Mouse (Mus musculus) limb, embryonic 13.5 days (tissue): ENCODE results near the gene Tgfbr2. TPM values are rescaled to one million over a fixed set of nuclear protein-coding genes. Genes with fewer than 3 reads are reported as not detected.

ENCODE experiments used
- ATAC-seq: fragments of 200-750 bp; cut with Nextera tagmentation; 2 replicates; pipeline ENCODE4 v1.8.0; 2017; ENCODE audit warnings: low read depth, moderate number of reproducible peaks, moderate TSS enrichment; ENCODE audit not compliant: low FRiP score
- H3K27ac ChIP-seq: fragments of 300-500 bp; sonication (generic); 2 replicates; pipeline ENCODE4 v1.5.1; 2015; ENCODE audit warnings: inconsistent platforms, mild to moderate bottlenecking, moderate library complexity
- H3K27me3 ChIP-seq: fragments of 300-500 bp; sonication (generic); 2 replicates; pipeline ENCODE4 v1.6.1; 2015; ENCODE audit warnings: mild to moderate bottlenecking, inconsistent platforms
- H3K36me3 ChIP-seq: fragments of 300-500 bp; sonication (generic); 2 replicates; pipeline ENCODE4 v1.6.1; 2015; ENCODE audit warnings: inconsistent platforms, mild to moderate bottlenecking, moderate library complexity
- H3K4me1 ChIP-seq: fragments of 300-500 bp; sonication (generic); 2 replicates; pipeline ENCODE4 v1.6.1; 2015; ENCODE audit warnings: inconsistent platforms
- H3K4me2 ChIP-seq: fragments of 300-500 bp; sonication (generic); replicated peaks from 2 replicates; pipeline ENCODE4 v1.6.1; 2015; ENCODE audit warnings: inconsistent platforms, mild to moderate bottlenecking, moderate library complexity
- H3K4me3 ChIP-seq: fragments of 300-500 bp; sonication (generic); 2 replicates; pipeline ENCODE4 v1.5.1; 2015; ENCODE audit warnings: moderate library complexity, mild to moderate bottlenecking, inconsistent platforms
- H3K9ac ChIP-seq: fragments of 300-500 bp; sonication (generic); 2 replicates; pipeline ENCODE4 v1.6.1; 2015; ENCODE audit warnings: mild to moderate bottlenecking, inconsistent platforms
- H3K9me3 ChIP-seq: fragments of 300-500 bp; sonication (generic); 2 replicates; pipeline ENCODE4 v1.6.1; 2016; ENCODE audit warnings: inconsistent platforms
- WGBS: fragments of 180-500 bp; shearing (Covaris S2); methylation state at CpG from one replicate; pipeline ENCODE4 v1.1.7; 2015; 5-methylcytosine and 5-hydroxymethylcytosine counted together
- polyA plus RNA-seq: library from polyadenylated mRNA; unstranded; fragments of >200 nt; fragmentation: Nextera tagmentation; extraction: Ambion mirVana; gene quantifications from 2 replicates; pipeline ENCODE4 v1.2.1, GENCODE M21; 2015

Gene Tgfbr2
- polyA plus RNA-seq, 1 experiment from 2014 or later: 43.1 TPM

DNA sequence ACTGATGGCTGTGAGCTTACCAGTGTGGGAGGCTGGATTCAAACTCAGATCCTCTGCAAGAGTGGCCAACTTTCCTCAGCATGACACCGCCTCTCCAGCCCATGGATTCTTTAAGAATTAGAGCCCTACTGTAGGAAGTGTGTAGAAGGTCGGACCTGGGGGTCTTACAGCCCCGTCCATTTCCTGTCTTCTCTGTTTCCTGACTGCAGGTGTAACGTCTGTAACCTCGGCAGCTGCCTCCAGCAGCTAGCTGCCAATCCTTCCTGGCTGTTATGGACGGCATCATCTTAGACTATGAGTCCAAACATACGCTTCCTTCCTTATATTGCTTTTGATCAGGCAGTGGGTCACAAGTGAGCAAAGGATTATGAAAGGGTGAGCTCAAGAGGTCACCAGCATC lies 17.1 kb upstream of the Tgfbr2 start:
- Histone ChIP-seq H3K4me3 (no peak overlapping the region), H3K36me3 (no peaks in the 10 kb centered on the region), H3K27me3 (no peaks in the 10 kb centered on the region), H3K27ac (no peak overlapping the region), H3K4me1 (peaks cover 22% of the 10 kb centered on the region), H3K4me2 (no peak overlapping the region), H3K9ac (no peak overlapping the region), H3K9me3 (no peaks in the 10 kb centered on the region)
- 75% methylated on average over 7 of the region's 7 CpGs for WGBS
- ATAC-seq: no peak

GRCm38 (mm10) chr9:116189831-116190230 lies 14.7 kb upstream of the Tgfbr2 start:
- Histone ChIP-seq H3K4me1 (peaks cover 22% of the 10 kb centered on the region), H3K27ac (no peak overlapping the region), H3K4me3 (no peak overlapping the region), H3K4me2 (no peak overlapping the region), H3K9me3 (no peaks in the 10 kb centered on the region), H3K9ac (no peak overlapping the region), H3K36me3 (no peaks in the 10 kb centered on the region), H3K27me3 (no peaks in the 10 kb centered on the region)
- ATAC-seq: no peak
- WGBS: 78% methylated on average over 4 of the region's 4 CpGs

- H3K4me3 ChIP-seq: no peak overlapping the region
- WGBS: 51% methylated on average over 15 of the region's 15 CpGs
- H3K4me2 ChIP-seq: no peak overlapping the region
- peak; percentile 79 for ATAC-seq
- no peak overlapping the region for H3K9ac ChIP-seq
- H3K4me1 ChIP-seq: peaks cover 15% of the 10 kb centered on the region
- H3K36me3 ChIP-seq: no peaks in the 10 kb centered on the region
- no peaks in the 10 kb centered on the region for H3K9me3 ChIP-seq
- H3K27me3 ChIP-seq: no peaks in the 10 kb centered on the region
- H3K27ac ChIP-seq: peak overlapping the region; percentile 53; the same call in 1 of the 2 replicates
Measured at GRCm38 (mm10) chr9:116188952-116189666, 13.9 kb upstream of the Tgfbr2 start.

DNA sequence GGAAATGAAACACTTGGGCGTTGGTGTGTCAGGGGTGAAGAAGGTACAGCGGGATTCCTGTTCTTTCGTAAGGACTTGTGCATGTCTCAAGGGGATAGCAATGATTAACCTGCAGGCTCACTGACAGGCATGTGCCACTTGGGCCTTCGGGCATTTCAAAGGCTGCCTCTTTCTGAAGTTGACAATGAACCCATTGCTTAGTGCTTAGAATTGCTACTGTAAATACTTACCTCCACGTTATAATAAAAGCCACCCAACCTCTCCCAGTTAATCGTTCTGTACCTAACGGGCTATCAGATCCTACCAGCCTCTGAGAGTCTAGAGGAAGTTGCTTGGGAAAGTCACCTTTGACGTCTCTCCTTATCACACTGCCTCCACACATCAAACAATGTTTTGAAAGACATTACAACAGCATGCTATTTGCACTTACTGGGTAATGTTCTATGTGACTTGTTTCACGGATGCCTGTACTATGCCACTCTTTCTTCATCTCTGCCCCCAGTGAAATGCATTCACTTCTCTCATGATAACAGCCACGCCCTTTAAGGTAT lies 12.1 kb upstream of the Tgfbr2 start:
- H3K27ac ChIP-seq: no peak overlapping the region
- WGBS: 82% methylated on average over 10 of the region's 10 CpGs

GRCm38 (mm10) chr9:116184903-116185302 lies 9.7 kb upstream of the Tgfbr2 start:
- H3K9me3 ChIP-seq: no peaks in the 10 kb centered on the region
- 85% methylated on average over 5 of the region's 5 CpGs for WGBS
- peaks cover 12% of the 10 kb centered on the region for H3K4me1 ChIP-seq
- H3K4me2 ChIP-seq: no peak overlapping the region
- H3K27ac ChIP-seq: no peak overlapping the region
- no peak overlapping the region for H3K4me3 ChIP-seq
- H3K36me3 ChIP-seq: no peaks in the 10 kb centered on the region
- ATAC-seq: no peak
- H3K9ac ChIP-seq: no peak overlapping the region
- no peaks in the 10 kb centered on the region for H3K27me3 ChIP-seq

More for the DNA sequence above, 12.1 kb upstream of the Tgfbr2 start:
- Histone ChIP-seq H3K9ac (no peak overlapping the region), H3K4me3 (no peak overlapping the region), H3K27me3 (no peaks in the 10 kb centered on the region), H3K9me3 (no peaks in the 10 kb centered on the region), H3K4me1 (peaks cover 15% of the 10 kb centered on the region), H3K36me3 (no peaks in the 10 kb centered on the region), H3K4me2 (no peak overlapping the region)
- no peak for ATAC-seq

- no peak for ATAC-seq
- no peak overlapping the region for H3K27ac ChIP-seq
- H3K36me3 ChIP-seq: no peaks in the 10 kb centered on the region
- no peaks in the 10 kb centered on the region for H3K27me3 ChIP-seq
- H3K4me2 ChIP-seq: no peak overlapping the region
- WGBS: 93% methylated on average over 6 of the region's 6 CpGs
- H3K9ac ChIP-seq: no peak overlapping the region
- no peaks in the 10 kb centered on the region for H3K4me1 ChIP-seq
- no peaks in the 10 kb centered on the region for H3K9me3 ChIP-seq
- H3K4me3 ChIP-seq: no peak overlapping the region
Measured at GRCm38 (mm10) chr9:116183035-116183434, 7.9 kb upstream of the Tgfbr2 start.

GRCm38 (mm10) chr9:116181608-116182007 lies 6.4 kb upstream of the Tgfbr2 start:
- WGBS: 90% methylated on average over 5 of the region's 5 CpGs
- no peak overlapping the region for H3K27ac ChIP-seq
- H3K36me3 ChIP-seq: no peaks in the 10 kb centered on the region
- H3K4me2 ChIP-seq: no peak overlapping the region
- H3K4me1 ChIP-seq: peaks cover under 1% of the 10 kb centered on the region
- H3K9ac ChIP-seq: no peak overlapping the region
- no peaks in the 10 kb centered on the region for H3K9me3 ChIP-seq
- no peak for ATAC-seq
- no peaks in the 10 kb centered on the region for H3K27me3 ChIP-seq
- no peak overlapping the region for H3K4me3 ChIP-seq

- Histone ChIP-seq H3K27ac (no peak overlapping the region), H3K27me3 (no peaks in the 10 kb centered on the region), H3K9ac (no peak overlapping the region), H3K4me2 (no peak overlapping the region), H3K9me3 (no peaks in the 10 kb centered on the region), H3K4me1 (peaks cover 23% of the 10 kb centered on the region), H3K4me3 (no peak overlapping the region), H3K36me3 (no peaks in the 10 kb centered on the region)
- ATAC-seq: no peak
- WGBS: 78% methylated on average over 3 of the region's 3 CpGs
Measured at GRCm38 (mm10) chr9:116178151-116178550, 3.0 kb upstream of the Tgfbr2 start.

DNA sequence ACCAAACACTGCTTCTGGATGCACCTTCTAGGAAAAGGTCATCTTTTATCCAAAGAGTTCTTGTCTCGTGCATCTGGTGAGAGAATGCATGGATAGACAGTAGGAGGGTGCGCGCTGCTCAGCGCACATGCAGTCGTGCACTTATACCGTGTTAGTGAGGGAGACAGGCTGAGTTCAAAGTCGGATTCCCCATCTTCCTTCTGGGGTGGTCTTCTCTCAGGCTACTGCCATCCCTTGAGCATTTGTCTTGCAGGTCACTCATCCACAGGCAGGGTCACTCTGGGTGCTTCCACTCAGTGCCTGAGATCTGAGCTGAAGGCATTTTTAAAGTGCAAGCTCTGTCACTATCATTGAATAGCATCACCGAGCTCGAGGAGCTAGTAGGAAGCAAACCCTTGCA lies 1.9 kb upstream of the Tgfbr2 start:
- no peak overlapping the region for H3K4me2 ChIP-seq
- H3K27ac ChIP-seq: no peak overlapping the region
- ATAC-seq: no peak
- peaks cover 32% of the 10 kb centered on the region for H3K4me1 ChIP-seq
- no peak overlapping the region for H3K9ac ChIP-seq
- WGBS: 89% methylated on average over 9 of the region's 9 CpGs
- no peaks in the 10 kb centered on the region for H3K36me3 ChIP-seq
- H3K9me3 ChIP-seq: no peaks in the 10 kb centered on the region
- H3K27me3 ChIP-seq: no peaks in the 10 kb centered on the region
- no peak overlapping the region for H3K4me3 ChIP-seq

DNA sequence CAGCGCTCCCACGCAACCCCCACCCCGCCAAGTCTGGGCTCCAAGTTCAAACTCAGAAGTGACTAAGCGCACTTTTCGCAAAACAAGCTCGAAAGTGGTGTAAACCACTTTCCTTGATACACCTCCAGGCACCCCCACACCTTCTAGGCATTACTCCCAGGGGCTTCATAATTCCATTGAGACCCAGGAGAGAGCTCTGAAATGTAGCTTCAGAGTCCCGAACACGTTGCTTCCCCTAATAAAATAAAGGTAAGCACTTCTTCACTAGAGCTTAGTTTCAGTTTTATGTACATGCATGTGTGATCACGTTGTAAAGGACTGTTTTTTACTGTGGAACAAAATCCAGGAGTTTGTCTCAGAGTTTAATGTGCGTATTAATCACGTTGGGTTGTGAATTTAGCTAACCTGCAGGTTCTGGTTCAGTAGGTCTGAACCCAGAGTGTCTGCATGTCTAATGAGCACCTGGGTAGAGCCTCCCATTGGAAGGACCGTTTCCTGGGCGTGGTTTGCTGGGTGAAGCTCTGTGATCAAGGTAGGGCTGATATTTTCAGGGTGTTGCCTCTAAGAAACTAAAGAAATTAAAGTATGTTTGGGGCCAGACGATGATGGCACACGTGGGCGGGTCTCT lies 442 bp upstream of the Tgfbr2 start:
- ATAC-seq: no peak
- Histone ChIP-seq H3K4me1 (peaks cover 47% of the 10 kb centered on the region), H3K4me3 (peak overlapping the region; percentile 91), H3K9ac (peak overlapping the region; percentile 98), H3K36me3 (no peaks in the 10 kb centered on the region), H3K9me3 (no peaks in the 10 kb centered on the region), H3K27ac (peak overlapping the region; percentile 98), H3K27me3 (no peaks in the 10 kb centered on the region), H3K4me2 (peak overlapping the region; percentile 75)
- 6% methylated on average over 16 of the region's 16 CpGs for WGBS

DNA sequence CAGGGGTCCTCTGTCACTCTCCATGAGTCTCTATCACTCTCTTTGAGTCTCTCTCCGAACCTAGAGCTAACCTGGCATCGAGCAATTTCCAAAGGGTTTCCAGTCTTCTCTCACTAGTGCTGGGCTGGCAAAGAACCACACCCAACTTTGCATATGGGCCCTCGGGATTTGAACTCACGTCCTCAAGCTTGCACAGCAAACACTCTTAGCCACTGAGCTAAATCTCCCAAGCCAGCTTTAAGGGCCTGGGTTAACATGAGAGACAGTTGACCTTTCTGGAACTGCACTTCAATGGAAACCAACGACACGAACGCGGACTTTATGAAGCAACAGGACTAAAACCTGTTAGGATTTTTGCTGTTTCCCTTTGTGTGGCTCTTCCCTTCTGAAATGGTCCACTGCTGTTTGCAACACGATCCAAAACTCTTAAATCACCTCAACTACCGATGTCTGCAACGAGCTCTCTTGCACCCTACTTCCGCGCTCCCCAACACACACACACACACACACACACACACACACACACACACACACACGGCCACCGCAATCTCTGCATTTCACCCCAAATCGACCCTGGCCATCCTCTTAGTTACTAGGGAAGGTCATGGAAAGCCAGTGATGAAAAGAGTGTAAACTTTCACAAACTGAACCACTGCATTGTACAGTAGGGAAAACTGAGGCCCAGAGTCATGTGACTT lies 1.5 kb downstream of the Tgfbr2 start:
- Histone ChIP-seq H3K9me3 (no peaks in the 10 kb centered on the region), H3K9ac (peak overlapping the region; percentile 98), H3K4me1 (peaks cover 66% of the 10 kb centered on the region), H3K4me2 (peak overlapping the region; percentile 75), H3K4me3 (peak overlapping the region; percentile 91), H3K27me3 (no peaks in the 10 kb centered on the region), H3K36me3 (no peaks in the 10 kb centered on the region), H3K27ac (peak overlapping the region; percentile 98)
- 67% methylated on average over 16 of the region's 16 CpGs for WGBS
- no peak for ATAC-seq

GRCm38 (mm10) chr9:116173059-116173458 lies 2.1 kb downstream of the Tgfbr2 start:
- Histone ChIP-seq H3K4me2 (peak overlapping the region; percentile 75), H3K9ac (peak overlapping the region; percentile 98), H3K9me3 (no peaks in the 10 kb centered on the region), H3K27me3 (no peaks in the 10 kb centered on the region), H3K4me3 (peak overlapping the region; percentile 91), H3K27ac (peak overlapping the region; percentile 98; the same call in 1 of the 2 replicates), H3K36me3 (no peaks in the 10 kb centered on the region), H3K4me1 (peaks cover 71% of the 10 kb centered on the region)
- 54% methylated on average over 6 of the region's 6 CpGs for WGBS
- no peak for ATAC-seq
